Mouse (Mus musculus): ENCODE data around the gene Gm17364. TPM values are rescaled to one million over a fixed set of nuclear protein-coding genes. Genes with fewer than 3 reads are reported as not detected.

Gm17364 gene
- total and polyA plus RNA-seq, 3 experiments, result not detected

- no peaks in the 10 kb centered on the region for H3K79me2 ChIP-seq (ENCODE audit: control insufficient read depth, insufficient read depth, low read length, poor library complexity)
- peaks cover 0 to 3% of the 10 kb centered on the region in 2 experiments; a peak in 1 of 4 replicates for H3K27me3 ChIP-seq (ENCODE audit: control insufficient read depth in 1 of 2, insufficient read depth in 2 of 2, low read length in 2 of 2)
- H3K4me1 ChIP-seq (ENCODE audit: control insufficient read depth in 1 of 2, insufficient read depth in 2 of 2, low read length in 2 of 2), result no peaks in the 10 kb centered on the region
- no peak overlapping the region for H3K27ac ChIP-seq (ENCODE audit: control insufficient read depth, low read depth, low read length)
- no peak overlapping the region for H3K9ac ChIP-seq (ENCODE audit: control insufficient read depth, low read depth, low read length, poor library complexity, severe bottlenecking)
- H3K4me3 ChIP-seq (ENCODE audit: control insufficient read depth in 1 of 2, insufficient read depth in 1 of 2, low read depth in 2 of 2, low read length in 2 of 2), result no peak overlapping the region
- no peaks in the 10 kb centered on the region for H3K9me3 ChIP-seq (replicated peaks; ENCODE audit: insufficient read depth, low read length)
- TF ChIP-seq MXI1 (IDR thresholded peaks at IDR 0.05; ENCODE audit: low read depth, low read length), result no peak
- TF ChIP-seq ZNF384 (IDR thresholded peaks at IDR 0.05; ENCODE audit: low read depth, low read length), result no peak
- TF ChIP-seq KAT2A (conservative IDR thresholded peaks at IDR 0.05; ENCODE audit: low read depth, low read length), result no peak
- no peak for TF ChIP-seq HCFC1 (IDR thresholded peaks at IDR 0.05; ENCODE audit: low read depth, low read length)
- no peak for TF ChIP-seq GABPA (IDR thresholded peaks at IDR 0.05; ENCODE audit: low read depth, low read length)
- no peak for TF ChIP-seq CHD1 (IDR thresholded peaks at IDR 0.05; ENCODE audit: low read depth, low read length)
- no peak for TF ChIP-seq MAZ (IDR thresholded peaks at IDR 0.05; ENCODE audit: low read depth, low read length)
- TF ChIP-seq E2F4 (IDR thresholded peaks at IDR 0.05; ENCODE audit: borderline replicate concordance, low read depth, low read length), result no peak
- TF ChIP-seq SIN3A (IDR thresholded peaks at IDR 0.05; ENCODE audit: low read length), result no peak
- TF ChIP-seq POLR2AphosphoS5 (IDR thresholded peaks at IDR 0.05; ENCODE audit: borderline replicate concordance, low read depth, low read length), result no peak
- TF ChIP-seq USF2 (IDR thresholded peaks at IDR 0.05; ENCODE audit: borderline replicate concordance in 1 of 2, insufficient read depth in 1 of 2, low read depth in 1 of 2, low read length in 2 of 2), result no peak
- no peak for TF ChIP-seq UBTF (IDR thresholded peaks at IDR 0.05; ENCODE audit: borderline replicate concordance, insufficient read depth, low read depth, low read length)
- no peak for TF ChIP-seq NELFE (IDR thresholded peaks at IDR 0.05; ENCODE audit: low read depth, low read length)
- TF ChIP-seq GATA1 (IDR thresholded peaks at IDR 0.05; ENCODE audit: low read depth, low read length), result no peak
- TF ChIP-seq ZC3H11A (IDR thresholded peaks at IDR 0.05; ENCODE audit: low read depth, low read length), result no peak
- TF ChIP-seq USF1 (IDR thresholded peaks at IDR 0.05; ENCODE audit: low read depth, low read length), result no peak
- TF ChIP-seq POLR2AphosphoS2 (IDR thresholded peaks at IDR 0.05; ENCODE audit: low read length), result no peak
- TF ChIP-seq ETS1 (IDR thresholded peaks at IDR 0.05; ENCODE audit: low read depth, low read length), result no peak
- TF ChIP-seq MAX (IDR thresholded peaks at IDR 0.05; ENCODE audit: low read length), result no peak
- no peak for DNase-seq (ENCODE audit: low read depth, low spot score)
- no peaks in the 10 kb centered on the region for H3K36me3 ChIP-seq (ENCODE audit: control insufficient read depth in 1 of 2, insufficient read depth in 2 of 2, low read length in 2 of 2)
These were observed 47.0 kb upstream of the Gm17364 start for GRCm38 (mm10) chr13:41320749-41321148.

GRCm38 (mm10) chr13:41302716-41303115, 28.9 kb upstream of the Gm17364 start:
- H3K27ac ChIP-seq (ENCODE audit: control insufficient read depth, low read depth, low read length), result no peak overlapping the region
- peak; percentile 49 for DNase-seq (ENCODE audit: low read depth, low spot score)
- no peaks in the 10 kb centered on the region; a peak in 1 of 4 replicates for H3K27me3 ChIP-seq (ENCODE audit: control insufficient read depth in 1 of 2, insufficient read depth in 2 of 2, low read length in 2 of 2)
- TF ChIP-seq CTCF (IDR thresholded peaks at IDR 0.05 in 2 of 3, conservative IDR thresholded peaks at IDR 0.05 in 1 of 3; ENCODE audit: control insufficient read depth in 1 of 3, insufficient read depth in 1 of 3, low read depth in 2 of 3, low read length in 3 of 3, poor library complexity in 1 of 3, severe bottlenecking in 1 of 3) (peak in 2 of 3 experiments; percentile 32 to 65; a peak in 5 of 6 replicates), ZKSCAN1 (IDR thresholded peaks at IDR 0.05; ENCODE audit: low read depth, low read length) (no peak), SMC3 (IDR thresholded peaks at IDR 0.05; ENCODE audit: low read depth, low read length) (peak; percentile 85), ZC3H11A (IDR thresholded peaks at IDR 0.05; ENCODE audit: low read depth, low read length) (peak; percentile 35), RAD21 (IDR thresholded peaks at IDR 0.05; ENCODE audit: low read depth, low read length) (peak; percentile 52)
- H3K9me3 ChIP-seq (replicated peaks; ENCODE audit: insufficient read depth, low read length), result no peaks in the 10 kb centered on the region
- H3K4me3 ChIP-seq (ENCODE audit: control insufficient read depth in 1 of 2, insufficient read depth in 1 of 2, low read depth in 2 of 2, low read length in 2 of 2), result no peak overlapping the region
- no peak overlapping the region for H3K9ac ChIP-seq (ENCODE audit: control insufficient read depth, low read depth, low read length, poor library complexity, severe bottlenecking)
- no peaks in the 10 kb centered on the region for H3K36me3 ChIP-seq (ENCODE audit: control insufficient read depth in 1 of 2, insufficient read depth in 2 of 2, low read length in 2 of 2)
- no peaks in the 10 kb centered on the region for H3K79me2 ChIP-seq (ENCODE audit: control insufficient read depth, insufficient read depth, low read length, poor library complexity)
- H3K4me1 ChIP-seq (ENCODE audit: control insufficient read depth in 1 of 2, insufficient read depth in 2 of 2, low read length in 2 of 2), result no peaks in the 10 kb centered on the region
